Mouse (Mus musculus): Measurements from ENCODE around the gene Mtrf1. TPM values are rescaled to one million over a fixed set of nuclear protein-coding genes. Genes with fewer than 3 reads are reported as not detected.
"Not testable (repeated sequence)": the region's sequence is repeated elsewhere in the genome, so short reads cannot be mapped to it uniquely, and the experiment has no call there.

Gene Mtrf1
- total RNA-seq (2021): 1 to 10 TPM; 4.4 to 5.5 TPM
- long read RNA-seq, experiment 1, transcript Mtrf1-201 (11 exons, 1,799 nt): major isoform, 8 of 10 reads
- long read RNA-seq, experiment 1, partial matches to known transcripts: 1 of 10 reads
- long read RNA-seq, experiment 1, other reads (novel, unspliced or antisense): 1 of 10 reads
- long read RNA-seq, experiment 2, partial matches to known transcripts: 0 of 4 reads
- long read RNA-seq, experiment 2, other reads (novel, unspliced or antisense): 1 of 4 reads

DNA sequence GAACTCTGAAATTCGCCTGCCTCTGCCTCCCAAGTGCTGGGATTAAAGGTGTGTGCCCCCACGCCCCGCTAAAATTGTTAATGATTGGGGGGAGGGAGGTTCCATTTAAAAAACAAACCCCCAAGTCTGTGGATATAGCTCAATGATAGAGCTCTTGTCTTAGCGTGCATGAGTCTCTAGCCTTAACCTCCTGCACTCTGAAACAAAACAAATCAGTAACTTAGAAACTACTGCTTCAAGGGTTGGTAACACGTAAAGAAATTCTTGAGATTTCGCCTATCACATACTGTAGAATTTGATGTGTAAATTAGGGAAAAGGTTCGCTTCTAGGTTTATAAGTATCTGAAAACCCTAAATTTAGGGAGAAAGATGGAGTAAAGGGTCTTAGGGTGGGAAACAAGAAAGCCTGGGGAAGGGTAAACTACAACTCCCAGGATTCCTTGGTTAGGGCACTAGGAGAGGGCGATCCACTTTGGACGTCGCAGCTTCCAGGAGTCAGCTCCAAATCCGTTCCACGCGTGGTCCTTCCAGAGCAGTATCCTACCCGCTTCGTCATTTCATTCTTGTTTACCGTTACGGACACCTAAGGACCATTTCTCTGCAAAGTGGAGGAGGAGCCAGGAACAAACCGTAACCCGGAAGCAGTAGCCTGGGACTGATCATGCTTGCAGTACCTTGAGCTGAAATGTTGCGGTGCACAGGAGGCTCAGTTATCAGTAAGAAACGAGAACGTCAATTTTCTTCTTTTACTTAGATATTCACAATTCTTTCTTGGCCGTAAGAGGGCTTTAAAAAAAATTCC lies at the start of gene Mtrf1:
Mtrf1 (plus strand) TSS at position 452 of the 802 bp plus-strand sequence.
- DNase-seq (ENCODE audit: low spot score in 2 of 2): peak; percentile 72 to 84
- intact Hi-C loops (cut with DNase I): no loop called here

- intact Hi-C loops (cut with DNase I): no loop called here
- DNase-seq (ENCODE audit: low spot score in 2 of 2): no peak
Observed at GRCm38 (mm10) chr14:79358055-79358454, 39.5 kb upstream of the Mtrf1 start.

GRCm38 (mm10) chr14:79377041-79377440 lies 20.5 kb upstream of the Mtrf1 start:
- intact Hi-C loops (cut with DNase I): no loop called here

GRCm38 (mm10) chr14:79383120-79383519 lies 14.5 kb upstream of the Mtrf1 start:
- intact Hi-C loops (cut with DNase I): no loop called here
- DNase-seq (ENCODE audit: low spot score in 2 of 2): no peak

More at GRCm38 (mm10) chr14:79377041-79377440, 20.5 kb upstream of the Mtrf1 start:
- no peak for DNase-seq (ENCODE audit: low spot score in 2 of 2)

GRCm38 (mm10) chr14:79388304-79388703 lies 9.3 kb upstream of the Mtrf1 start:
- intact Hi-C loops (cut with DNase I): no loop called here
- DNase-seq (ENCODE audit: low spot score in 2 of 2): no peak

GRCm38 (mm10) chr14:79389438-79390264 lies 7.9 kb upstream of the Mtrf1 start:
- intact Hi-C loops (cut with DNase I): loop anchor here (5.0 kb wide), 1 partner anchor 78 kb away; no protein-coding TSS in a partner anchor
- DNase-seq (ENCODE audit: low spot score in 2 of 2): no peak

DNA sequence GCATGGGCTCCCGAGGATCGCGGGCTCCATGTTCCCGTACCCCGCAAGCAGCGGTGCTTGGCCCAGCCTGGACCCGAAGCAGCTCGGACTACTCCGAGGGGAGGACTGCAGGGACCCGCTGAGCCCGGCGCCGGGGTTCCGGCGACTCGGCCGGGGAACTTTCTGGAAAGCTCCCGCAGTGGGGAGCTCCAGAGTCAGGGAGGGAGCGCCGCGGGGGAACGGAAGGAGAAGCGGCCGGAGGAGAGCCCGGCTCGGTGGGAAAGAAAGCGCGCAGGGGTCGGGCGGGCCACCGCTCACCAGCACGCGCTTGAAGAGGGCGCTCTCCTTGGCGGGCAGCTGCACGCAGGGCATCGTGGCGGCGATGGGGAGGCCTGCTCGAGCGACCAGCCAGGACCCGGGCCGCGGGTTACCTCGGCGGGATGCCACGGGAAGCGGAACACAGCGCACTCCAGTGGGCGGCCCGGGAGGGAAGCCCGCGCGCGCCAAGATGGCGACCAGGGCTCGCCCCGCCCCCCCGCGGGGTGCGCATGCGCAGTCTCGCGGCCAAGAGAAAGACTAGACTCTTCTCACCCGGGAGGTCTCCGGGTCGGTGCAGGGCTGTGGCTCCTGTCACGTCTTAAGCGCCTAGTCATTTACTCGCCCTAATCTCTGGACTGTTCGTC lies 7.2 kb upstream of the Mtrf1 start, which contains the start of gene Naa16:
Naa16 (minus strand) TSS at position 514 of the 662 bp plus-strand sequence.
- peak; percentile 92 to 95 for DNase-seq (ENCODE audit: low spot score in 2 of 2)
- intact Hi-C loops (cut with DNase I): loop anchor here (5.0 kb wide), 1 partner anchor 77 kb away; no protein-coding TSS in a partner anchor

- DNase-seq (ENCODE audit: low spot score in 2 of 2): no peak
- intact Hi-C loops (cut with DNase I): loop anchor here (5.0 kb wide), 1 partner anchor 74 kb away; no protein-coding TSS in a partner anchor
Observed at GRCm38 (mm10) chr14:79393289-79393688, 4.3 kb upstream of the Mtrf1 start.

GRCm38 (mm10) chr14:79394564-79394963 lies 3.0 kb upstream of the Mtrf1 start:
- intact Hi-C loops (cut with DNase I): loop anchor here (5.0 kb wide), 1 partner anchor 73 kb away; no protein-coding TSS in a partner anchor

GRCm38 (mm10) chr14:79407641-79408040 lies 10.1 kb downstream of the Mtrf1 start:
- intact Hi-C loops (cut with DNase I): no loop called here
- DNase-seq (ENCODE audit: low spot score in 2 of 2): no peak

More at GRCm38 (mm10) chr14:79394564-79394963, 3.0 kb upstream of the Mtrf1 start:
- no peak for DNase-seq (ENCODE audit: low spot score in 2 of 2)

DNA sequence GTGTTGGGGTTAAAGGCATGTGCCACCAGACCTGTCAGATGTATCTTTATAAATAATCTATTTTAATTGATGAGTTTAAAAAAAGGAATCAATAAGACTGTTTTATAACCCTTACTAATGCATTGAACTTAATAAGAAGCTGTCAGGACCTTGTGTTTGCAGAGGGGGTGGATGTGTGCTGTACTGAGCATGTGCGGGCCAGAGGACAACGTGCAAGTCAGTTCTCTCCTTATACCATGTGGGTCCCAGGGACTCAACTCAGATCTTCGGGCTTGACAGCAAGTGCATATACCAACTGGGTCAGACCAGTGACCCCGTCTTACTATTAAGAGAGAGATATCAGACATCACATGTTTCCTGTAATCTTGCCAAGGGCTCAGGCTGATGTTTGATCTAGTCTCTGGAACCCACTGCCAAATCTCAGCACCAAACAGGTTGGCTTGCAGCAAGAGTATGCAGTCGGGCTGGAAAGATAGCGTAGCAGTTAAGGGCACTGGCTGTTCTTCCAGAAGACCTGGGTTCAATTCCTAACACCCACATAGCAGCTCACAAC lies 11.8 kb downstream of the Mtrf1 start:
- DNase-seq (ENCODE audit: low spot score in 2 of 2): no peak
- intact Hi-C loops (cut with DNase I): no loop called here

DNA sequence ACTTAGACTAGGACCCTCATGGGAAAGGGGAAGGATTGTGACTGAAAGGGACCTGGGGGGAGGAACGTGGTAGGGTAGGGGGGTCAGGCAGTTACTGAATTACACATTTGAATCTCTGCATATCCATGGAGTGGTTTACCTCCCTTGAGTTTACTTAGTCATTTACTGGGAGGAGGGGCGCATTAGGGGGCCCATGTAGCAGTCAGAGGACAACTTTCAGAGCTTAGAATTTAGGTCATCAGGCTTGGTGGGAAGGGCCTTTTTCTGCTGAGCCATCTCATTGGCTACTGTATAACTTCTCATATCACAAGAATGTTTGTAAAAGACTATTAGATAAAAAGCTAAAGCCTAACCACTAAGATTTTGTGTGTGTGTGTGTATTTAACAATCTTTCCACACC lies 13.1 kb downstream of the Mtrf1 start:
- intact Hi-C loops (cut with DNase I): no loop called here
- DNase-seq (ENCODE audit: low spot score in 2 of 2): no peak

- intact Hi-C loops (cut with DNase I): no loop called here
- DNase-seq (ENCODE audit: low spot score in 2 of 2): no peak
Observed at GRCm38 (mm10) chr14:79413121-79413520, 15.5 kb downstream of the Mtrf1 start.

- intact Hi-C loops (cut with DNase I): no loop called here
- DNase-seq (ENCODE audit: low spot score in 2 of 2): no peak
Observed at GRCm38 (mm10) chr14:79420083-79420685, 22.6 kb downstream of the Mtrf1 start.

- DNase-seq (ENCODE audit: low spot score in 2 of 2): peak; percentile 95
- intact Hi-C loops (cut with DNase I): no loop called here
Observed at GRCm38 (mm10) chr14:79425979-79426729, 28.6 kb downstream of the Mtrf1 start, which contains the start of gene Kbtbd7. Gene Kbtbd7 (plus strand): TSS chr14:79426511.

DNA sequence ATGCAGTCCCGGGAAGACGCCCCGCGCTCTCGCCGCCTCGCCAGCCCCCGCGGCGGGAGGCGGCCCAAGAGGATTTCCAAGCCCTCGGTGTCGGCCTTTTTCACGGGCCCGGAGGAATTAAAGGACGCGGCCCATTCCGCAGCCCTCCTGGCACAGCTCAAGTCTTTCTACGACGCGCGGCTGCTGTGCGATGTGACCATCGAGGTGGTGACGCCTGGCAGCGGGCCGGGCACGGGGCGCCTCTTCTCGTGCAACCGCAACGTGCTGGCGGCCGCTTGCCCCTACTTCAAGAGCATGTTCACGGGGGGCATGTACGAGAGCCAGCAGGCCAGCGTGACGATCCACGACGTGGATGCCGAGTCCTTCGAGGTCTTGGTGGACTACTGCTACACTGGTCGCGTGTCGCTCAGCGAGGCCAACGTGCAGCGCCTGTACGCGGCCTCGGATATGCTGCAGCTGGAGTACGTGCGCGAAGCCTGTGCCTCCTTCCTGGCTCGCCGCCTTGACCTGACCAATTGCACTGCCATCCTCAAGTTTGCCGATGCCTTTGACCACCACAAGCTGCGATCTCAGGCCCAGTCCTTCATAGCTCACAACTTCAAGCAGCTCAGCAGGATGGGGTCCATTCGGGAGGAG lies 29.3 kb downstream of the Mtrf1 start:
- DNase-seq (ENCODE audit: low spot score in 2 of 2); intact Hi-C loops (cut with DNase I): not testable (repeated sequence)

DNA sequence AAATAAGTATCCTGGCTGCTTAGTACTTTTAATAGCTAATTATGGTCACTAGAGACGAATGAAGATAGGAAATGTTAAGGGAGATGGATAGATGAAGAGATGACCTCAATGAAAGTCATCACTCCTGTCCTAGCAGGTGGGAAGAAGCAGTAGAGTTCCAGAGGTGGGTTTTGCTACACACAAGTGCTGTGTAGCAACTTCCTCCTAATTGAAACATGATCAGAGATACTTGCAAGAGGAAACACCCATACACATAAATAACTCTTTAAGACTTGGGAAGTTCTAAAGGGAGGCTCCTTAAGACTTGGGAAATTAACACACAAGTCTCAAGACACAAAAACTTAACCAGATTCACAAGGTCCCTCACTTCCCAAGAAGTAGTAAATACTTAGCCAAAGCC lies 36.5 kb downstream of the Mtrf1 start:
- no peak for DNase-seq (ENCODE audit: low spot score in 2 of 2)
- intact Hi-C loops (cut with DNase I): no loop called here

Data from left cerebral cortex, postnatal 14 days (tissue).